Mouse (Mus musculus) CH12.LX (cell line): ENCODE results near the gene Lingo3.

Source experiments
- CTCF ChIP-seq, 2 experiments: IDR thresholded peaks in 1 of 2; conservative IDR thresholded peaks in 1 of 2; 2 replicates each; pipeline ENCODE4 v1.5.1; 2011 to 2012; ENCODE audit warnings: low read depth in 2 of 2, low read length in 2 of 2, improper control_type of control experiment in 1 of 2, inconsistent platforms in 1 of 2, mild to moderate bottlenecking in 1 of 2, moderate library complexity in 1 of 2
- IRF4 ChIP-seq: IDR thresholded peaks from 2 replicates; pipeline ENCODE4 v1.6.1; 2014; ENCODE audit warnings: low read depth, mild to moderate bottlenecking, inconsistent platforms, low read length, improper control_type of control experiment
- KAT2A ChIP-seq: IDR thresholded peaks from 2 replicates; pipeline ENCODE4 v1.6.1; 2012; ENCODE audit warnings: low read length, improper control_type of control experiment, inconsistent platforms; ENCODE audit not compliant: insufficient replicate concordance
- ZKSCAN1 ChIP-seq: IDR thresholded peaks from 2 replicates; pipeline ENCODE4 v1.6.1; 2012; ENCODE audit warnings: low read depth, inconsistent platforms, low read length, improper control_type of control experiment, borderline replicate concordance

DNA sequence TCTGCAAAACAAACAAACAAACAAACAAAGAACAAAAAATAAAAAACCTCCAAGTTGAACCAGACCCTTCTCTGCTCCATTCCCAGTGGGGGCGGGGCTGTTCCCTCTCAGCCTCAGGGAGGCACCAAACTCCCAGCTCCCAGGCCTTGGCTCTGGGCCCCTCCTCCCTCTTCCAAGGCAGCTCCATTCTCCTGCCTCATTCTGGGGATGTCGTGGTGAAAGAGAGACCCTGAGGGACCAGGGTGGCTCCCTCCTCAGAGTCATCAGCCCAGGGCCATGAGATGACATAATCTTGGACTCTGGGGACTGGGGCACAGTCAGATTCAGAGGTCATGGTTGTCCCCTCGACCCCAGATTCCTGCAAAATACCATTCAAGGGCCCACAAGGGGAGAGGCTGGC, 32.8 kb upstream of the Lingo3 start:
- no peak for TF ChIP-seq IRF4
- TF ChIP-seq CTCF (conservative IDR thresholded peaks at IDR 0.05 in 1 of 2, IDR thresholded peaks at IDR 0.05 in 1 of 2; ENCODE audit: low read depth in 2 of 2, low read length in 2 of 2) = no peak
- TF ChIP-seq KAT2A = no peak
- TF ChIP-seq ZKSCAN1 = no peak
